In genomic region chr10:76816436-76816835, GRCm38 (mm10) we compare ENCODE assay signal across 13 mouse cellular contexts.
DNase-seq lines count a peak whose midpoint lies in the region; ATAC-seq lines count a peak whose summit lies in the region.
"Had no signal": no experiment of that assay in that cellular context is flagged by ENCODE, and none has a peak within 500 bp of the region (broad histone marks: within the 10 kb centered on the region; RNA-seq: fewer than 3 reads in every experiment).

No protein-coding gene starts in this region.

- 0 out of 2 replicates have a peak, but pooled peaks have one; percentile 59 for ATAC-seq in limb, embryonic 12.5 days (ENCODE audit: insufficient number of reproducible peaks, insufficient read depth, low FRiP score, low TSS enrichment, low read depth)
- ATAC-seq in megakaryocyte-erythroid progenitor cell, adult 5-6 weeks (replicated peaks; ENCODE audit: low FRiP score, low TSS enrichment, poor library complexity, severe bottlenecking), result no peak
- no peak for ATAC-seq in megakaryocyte progenitor cell, adult 5-6 weeks (replicated peaks; ENCODE audit: poor library complexity)

- peak; percentile 51 for DNase-seq in cerebellum, adult 11 months
- no peak for DNase-seq in cerebellum, adult 9-10 months
- DNase-seq in MN1 (ENCODE audit: low spot score), result peak; percentile 51
- peak; percentile 18 for DNase-seq in embryo, embryonic 10.5 days (ENCODE audit: low spot score)
- DNase-seq in layer of hippocampus, adult 11-12 months (ENCODE audit: low spot score), result no peak
- DNase-seq: adrenal gland, adult 2 months; gastrocnemius, adult 2 months; kidney, adult 2 months had no signal

- no peaks in the 10 kb centered on the region for H3K27me3 ChIP-seq in limb, embryonic 12.5 days
- H3K27me3 ChIP-seq: heart, embryonic 13.5 days had no signal

- no peak overlapping the region for H3K9ac ChIP-seq in limb, embryonic 12.5 days (replicated peaks)
- H3K9ac ChIP-seq: heart, embryonic 13.5 days; liver, embryonic 14.5 days had no signal

- H3K4me2 ChIP-seq in limb, embryonic 12.5 days, result no peak overlapping the region
- H3K4me2 ChIP-seq: heart, embryonic 13.5 days had no signal

- 40% methylated on average over 7 of the region's 7 CpGs for WGBS in limb, embryonic 12.5 days

- H3K9me3 ChIP-seq in limb, embryonic 12.5 days, result no peaks in the 10 kb centered on the region
- H3K9me3 ChIP-seq: heart, embryonic 13.5 days had no signal

- H3K4me3 ChIP-seq in limb, embryonic 12.5 days (replicated peaks), result no peak overlapping the region
- H3K4me3 ChIP-seq: gastrocnemius, adult 2 months; heart, embryonic 13.5 days had no signal

- no peak overlapping the region for H3K27ac ChIP-seq in limb, embryonic 12.5 days
- H3K27ac ChIP-seq: gastrocnemius, adult 2 months; heart, embryonic 13.5 days; liver, embryonic 14.5 days had no signal

- no peaks in the 10 kb centered on the region for H3K36me3 ChIP-seq in limb, embryonic 12.5 days
- H3K36me3 ChIP-seq: heart, embryonic 13.5 days had no signal

- H3K4me1 ChIP-seq in limb, embryonic 12.5 days (replicated peaks), result 0 out of 2 replicates have a peak, but pooled peaks cover 4% of the 10 kb centered on the region

Comparison
In these comparisons a context has a peak if more than half of its experiments do, and no peak if none do; other contexts are left out.
1. DNase-seq: peak in cerebellum, adult 11 months (single experiment), MN1 (single experiment) and embryo, embryonic 10.5 days (single experiment); none in cerebellum, adult 9-10 months (single experiment) and layer of hippocampus, adult 11-12 months (single experiment).